29 mouse cellular contexts compared by ENCODE assay signal in the genomic region with DNA sequence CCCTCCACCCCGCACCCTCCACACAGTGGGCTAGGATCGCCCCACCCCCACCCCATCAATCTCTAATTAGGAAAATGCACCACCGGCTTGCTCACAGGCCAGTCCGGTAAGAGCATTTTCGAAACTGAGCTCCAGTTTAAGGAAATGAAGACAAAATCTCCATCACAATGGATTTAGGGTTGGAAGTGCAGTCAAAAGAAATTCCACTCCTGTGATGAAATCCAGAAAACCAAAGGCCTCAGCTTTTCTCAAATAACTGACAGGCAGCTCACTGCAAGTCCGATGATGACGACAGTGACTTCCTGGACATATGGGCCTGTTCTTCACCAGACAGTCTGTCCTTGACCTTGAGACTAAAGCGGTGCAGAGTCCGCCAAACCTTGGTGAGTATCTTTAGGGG. TPM values are rescaled to one million over a fixed set of nuclear protein-coding genes. Genes with fewer than 3 reads are reported as not detected.
DNase-seq lines count a peak whose midpoint lies in the region; ATAC-seq lines count a peak whose summit lies in the region.
"Had no signal": no experiment of that assay in that cellular context is flagged by ENCODE, and none has a peak within 500 bp of the region (broad histone marks: within the 10 kb centered on the region; RNA-seq: fewer than 3 reads in every experiment).

No protein-coding gene starts in this region.

- H3K9ac ChIP-seq in embryonic facial prominence, embryonic 12.5 days, result no peak overlapping the region
- H3K9ac ChIP-seq: embryonic facial prominence, embryonic 15.5 days; forebrain, embryonic 13.5 days; heart, embryonic 13.5 days; hindbrain, embryonic 15.5 days; kidney, embryonic 15.5 days; limb, embryonic 15.5 days; liver, embryonic 13.5 days; midbrain, embryonic 15.5 days had no signal

- H3K9me3 ChIP-seq in embryonic facial prominence, embryonic 12.5 days, result no peaks in the 10 kb centered on the region
- H3K9me3 ChIP-seq in embryonic facial prominence, embryonic 10.5 days, result no peaks in the 10 kb centered on the region
- no peaks in the 10 kb centered on the region for H3K9me3 ChIP-seq in limb, embryonic 10.5 days (replicated peaks)
- H3K9me3 ChIP-seq: embryonic facial prominence, embryonic 15.5 days; forebrain, embryonic 13.5 days; heart, embryonic 13.5 days; hindbrain, embryonic 15.5 days; kidney, embryonic 15.5 days; limb, embryonic 15.5 days; liver, embryonic 13.5 days; midbrain, embryonic 15.5 days had no signal

- no peak overlapping the region for H3K4me2 ChIP-seq in embryonic facial prominence, embryonic 12.5 days (replicated peaks)
- H3K4me2 ChIP-seq: embryonic facial prominence, embryonic 15.5 days; forebrain, embryonic 13.5 days; heart, embryonic 13.5 days; hindbrain, embryonic 15.5 days; kidney, embryonic 15.5 days; limb, embryonic 15.5 days; liver, embryonic 13.5 days; midbrain, embryonic 15.5 days had no signal

- 0 out of 2 replicates have a peak overlapping the region, but pooled peaks have one; percentile 13 for H3K27ac ChIP-seq in embryonic facial prominence, embryonic 12.5 days
- no peak overlapping the region for H3K27ac ChIP-seq in embryonic facial prominence, embryonic 10.5 days (replicated peaks)
- H3K27ac ChIP-seq in limb, embryonic 10.5 days, result 0 out of 2 replicates have a peak overlapping the region, but pooled peaks have one; percentile 34
- H3K27ac ChIP-seq: embryonic facial prominence, embryonic 15.5 days; forebrain, embryonic 13.5 days; heart, adult 2 months; hindbrain, embryonic 15.5 days; kidney, embryonic 15.5 days; layer of hippocampus, adult 2 months; limb, embryonic 15.5 days; liver, embryonic 13.5 days; macrophage; midbrain, embryonic 15.5 days had no signal

- peaks cover 15% of the 10 kb centered on the region; the same call in 1 of the 2 replicates for H3K4me1 ChIP-seq in embryonic facial prominence, embryonic 12.5 days
- H3K4me1 ChIP-seq in embryonic facial prominence, embryonic 10.5 days, result peaks cover 42% of the 10 kb centered on the region
- H3K4me1 ChIP-seq in limb, embryonic 10.5 days, result peaks cover 36% of the 10 kb centered on the region

- no peak overlapping the region for H3K4me3 ChIP-seq in embryonic facial prominence, embryonic 12.5 days
- no peak overlapping the region for H3K4me3 ChIP-seq in embryonic facial prominence, embryonic 10.5 days
- H3K4me3 ChIP-seq in limb, embryonic 10.5 days, result no peak overlapping the region
- H3K4me3 ChIP-seq: embryonic facial prominence, embryonic 15.5 days; forebrain, embryonic 13.5 days; heart, adult 2 months; heart, embryonic 13.5 days; hindbrain, embryonic 15.5 days; kidney, embryonic 15.5 days; layer of hippocampus, adult 2 months; limb, embryonic 15.5 days; liver, embryonic 13.5 days; midbrain, embryonic 15.5 days had no signal

- 52% methylated on average over 9 of the region's 9 CpGs for WGBS in embryonic facial prominence, embryonic 12.5 days
- WGBS in embryonic facial prominence, embryonic 10.5 days, result 65% methylated on average over 9 of the region's 9 CpGs
- 82% methylated on average over 9 of the region's 9 CpGs for WGBS in limb, embryonic 10.5 days

- ATAC-seq in embryonic facial prominence, embryonic 12.5 days (ENCODE audit: insufficient number of reproducible peaks, insufficient read depth, low FRiP score, low TSS enrichment), result no peak
- ATAC-seq: forebrain, embryonic 13.5 days; inflammation-experienced regulatory T-cells, adult 6 months; midbrain, embryonic 15.5 days had no signal

- no peaks in the 10 kb centered on the region for H3K36me3 ChIP-seq in embryonic facial prominence, embryonic 12.5 days
- no peaks in the 10 kb centered on the region for H3K36me3 ChIP-seq in embryonic facial prominence, embryonic 10.5 days (replicated peaks)
- no peaks in the 10 kb centered on the region for H3K36me3 ChIP-seq in limb, embryonic 10.5 days
- H3K36me3 ChIP-seq: embryonic facial prominence, embryonic 15.5 days; heart, embryonic 13.5 days; hindbrain, embryonic 15.5 days; kidney, embryonic 15.5 days; limb, embryonic 15.5 days; liver, embryonic 13.5 days; midbrain, embryonic 15.5 days had no signal

- H3K27me3 ChIP-seq in embryonic facial prominence, embryonic 12.5 days, result no peaks in the 10 kb centered on the region
- 0 out of 2 replicates have a peak, but pooled peaks cover 11% of the 10 kb centered on the region for H3K27me3 ChIP-seq in embryonic facial prominence, embryonic 10.5 days (replicated peaks; ENCODE audit: low read depth, poor library complexity, severe bottlenecking)
- H3K27me3 ChIP-seq in limb, embryonic 10.5 days (ENCODE audit: low read depth, poor library complexity, severe bottlenecking), result no peaks in the 10 kb centered on the region
- H3K27me3 ChIP-seq: embryonic facial prominence, embryonic 15.5 days; forebrain, embryonic 13.5 days; heart, embryonic 13.5 days; kidney, embryonic 15.5 days; limb, embryonic 15.5 days; liver, embryonic 13.5 days; midbrain, embryonic 15.5 days had no signal

- no peak for DNase-seq in embryonic facial prominence, embryonic 10.5 days (ENCODE audit: low spot score)
- peak; percentile 46 for DNase-seq in 416B (ENCODE audit: low read depth)
- peak; percentile 98 for DNase-seq in R1 (ENCODE audit: low read depth, low spot score)
- DNase-seq in limb, embryonic 10.5 days (ENCODE audit: low spot score), result no peak
- DNase-seq in lung, postnatal 4 days, result no peak
- DNase-seq in right cerebral cortex, adult 18-20 months, result no peak
- DNase-seq: adrenal gland, postnatal 14 days; cerebellum, adult 18-20 months; cerebellum, postnatal 10 days; gastrocnemius, postnatal 25 days; heart, postnatal 10 days; kidney, adult 18-20 months; kidney, postnatal 25 days; left cerebral cortex, postnatal 4 days; liver, embryonic 13.5 days; lung, adult 18-20 months; right cerebral cortex, postnatal 4 days had no signal

RNA-seq across cellular contexts. Expression of gene Sik1, which starts 36.2 kb away (rescaled TPM):
- polyA plus RNA-seq in embryonic facial prominence, embryonic 12.5 days (2016; fragmentation: Nextera tagmentation; extraction: Ambion mirVana), result 13.0 and 15.8 TPM in 2 replicates
- polyA plus RNA-seq in embryonic facial prominence, embryonic 10.5 days (2016; fragmentation: Nextera tagmentation; extraction: Ambion mirVana), result 12.7 and 15.5 TPM in 2 replicates
- polyA plus RNA-seq in limb, embryonic 10.5 days (2016; fragmentation: Nextera tagmentation; extraction: Ambion mirVana), result 10.3 and 13.4 TPM in 2 replicates

Comparison
In these comparisons a context has a peak if more than half of its experiments do, and no peak if none do; other contexts are left out.
1. DNase-seq: peak in 416B (single experiment) and R1 (single experiment); none in embryonic facial prominence, embryonic 10.5 days (single experiment), limb, embryonic 10.5 days (single experiment), lung, postnatal 4 days (0 of 2) and right cerebral cortex, adult 18-20 months (single experiment).